Comparison of ENCODE assay signal across 15 mouse cellular contexts in the genomic region with DNA sequence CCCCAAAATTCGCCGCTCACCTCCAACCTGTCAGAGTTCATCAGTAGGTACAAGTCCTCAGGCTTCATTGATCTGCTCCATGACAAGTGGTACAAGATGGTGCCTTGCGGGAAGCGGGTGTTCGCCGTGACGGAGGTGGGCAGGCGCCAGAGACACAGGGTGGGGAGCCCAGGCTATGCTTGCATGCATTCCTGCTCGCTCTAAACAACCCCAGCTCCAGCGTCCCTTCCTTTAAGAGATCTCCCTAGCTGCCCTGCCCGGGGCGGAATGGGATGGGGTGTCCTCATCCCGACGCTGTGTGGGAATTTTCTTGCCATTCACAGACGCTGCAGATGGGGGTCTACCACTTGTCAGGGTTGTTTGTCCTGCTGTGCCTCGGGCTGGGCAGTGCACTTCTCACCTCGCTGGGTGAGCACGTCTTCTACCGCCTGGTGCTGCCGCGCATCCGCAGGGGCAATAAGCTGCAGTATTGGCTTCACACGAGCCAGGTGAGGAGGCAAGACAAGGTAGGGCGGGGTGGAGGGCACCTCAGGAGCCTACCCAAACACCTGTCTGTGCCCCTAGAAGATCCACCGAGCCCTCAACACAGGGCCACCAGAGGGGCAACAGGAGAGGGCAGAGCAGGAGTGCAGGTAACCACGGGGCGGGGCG. TPM values are rescaled to one million over a fixed set of nuclear protein-coding genes. Genes with fewer than 3 reads are reported as not detected.
"Had no signal": no experiment of that assay in that cellular context is flagged by ENCODE, and none has a peak within 500 bp of the region (broad histone marks: within the 10 kb centered on the region; RNA-seq: fewer than 3 reads in every experiment).

No protein-coding gene starts in this region.

- H3K9ac ChIP-seq: liver, embryonic 15.5 days; midbrain, embryonic 15.5 days; stomach, embryonic 15.5 days had no signal

- H3K27ac ChIP-seq: left cerebral cortex, adult 2 months; limb, embryonic 10.5 days; liver, embryonic 15.5 days; midbrain, embryonic 15.5 days; stomach, embryonic 15.5 days had no signal

- H3K4me3 ChIP-seq: left cerebral cortex, adult 2 months; liver, embryonic 15.5 days; midbrain, embryonic 15.5 days; stomach, embryonic 15.5 days had no signal

- DNase-seq: kidney, adult 18-20 months; kidney, postnatal 10 days; lung, adult 2 months; lung, postnatal 4 days; right cerebral cortex, postnatal 14 days; thymus, postnatal 4 days had no signal

- ATAC-seq: lung, postnatal 0 days; midbrain, embryonic 15.5 days had no signal

- H3K4me2 ChIP-seq: liver, embryonic 11.5 days; liver, embryonic 15.5 days; midbrain, embryonic 15.5 days; stomach, embryonic 15.5 days had no signal

- H3K9me3 ChIP-seq: midbrain, embryonic 15.5 days; stomach, embryonic 15.5 days had no signal

RNA-seq across cellular contexts. Expression of gene Grin3b, which starts 5.7 kb away (rescaled TPM):
- total RNA-seq: megakaryocyte-erythroid progenitor cell, adult 5-6 weeks had no signal
- polyA plus RNA-seq: large intestine, adult 2 months; lung, adult 2 months had no signal
